Mouse (Mus musculus): ENCODE results near the gene D6Wsu163e.
A peak's percentile ranks its signal among the peaks of the same experiment; 100 is the strongest.

Gene D6Wsu163e

DNA sequence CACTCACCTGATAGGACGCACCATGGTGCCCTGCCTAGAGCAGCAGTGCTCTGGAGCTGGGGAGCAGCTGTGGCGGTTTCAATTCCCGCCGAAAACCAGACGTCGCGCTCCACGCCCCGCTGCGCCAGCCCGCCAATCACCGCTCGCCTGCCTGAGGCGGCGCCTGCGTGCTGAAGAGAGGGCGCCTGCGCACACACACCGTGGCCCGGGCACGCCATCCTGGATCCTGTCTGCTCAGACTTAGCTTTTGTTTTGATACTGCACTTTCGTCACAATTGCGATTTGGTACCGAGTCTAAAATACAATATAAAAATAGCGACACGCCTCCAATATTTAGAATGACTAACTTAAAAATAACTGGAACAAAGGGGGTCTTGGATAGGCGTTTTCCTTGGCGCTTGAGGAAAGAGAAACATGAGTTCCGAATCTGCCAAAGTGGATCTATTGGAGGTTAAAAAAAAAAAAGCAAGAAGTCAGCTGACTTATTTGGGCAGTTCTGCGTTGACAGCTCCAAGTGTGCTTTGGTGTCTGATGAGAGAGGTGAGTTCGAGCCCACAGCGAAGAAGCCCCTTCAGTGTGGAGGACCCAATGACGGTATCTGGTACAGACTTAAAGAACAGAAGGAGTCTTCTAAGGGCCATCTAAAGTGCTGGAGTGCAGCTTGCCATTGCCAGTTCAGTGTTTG, at the start of gene D6Wsu163e, which contains the start of gene Rad51ap1:
D6Wsu163e (plus strand) TSS at position 476 of the 685 bp plus-strand sequence.
Rad51ap1 (minus strand) TSS at position 101 of the 685 bp plus-strand sequence.
- peak; percentile 98 for DNase-seq (ENCODE audit: low read depth, low spot score)

DNA sequence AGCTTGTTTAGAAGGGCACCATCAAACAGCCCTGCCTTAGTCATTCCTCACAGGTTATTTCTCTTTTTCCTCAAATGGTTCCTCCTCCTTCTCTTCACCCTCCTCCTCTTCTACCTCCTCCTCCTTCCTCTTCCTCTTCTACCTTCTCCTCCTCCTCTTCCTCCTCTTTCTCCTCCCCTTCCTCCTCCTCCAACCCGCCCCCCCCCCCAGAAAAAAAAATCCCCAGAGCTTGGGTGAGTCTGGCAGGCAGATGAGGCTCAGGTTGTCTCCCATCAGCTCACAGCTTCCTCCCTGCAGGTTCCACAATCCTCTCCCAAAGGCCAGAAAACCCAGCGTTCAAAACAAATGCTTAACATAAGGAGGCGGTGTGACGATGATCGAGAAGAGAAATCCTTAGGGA, 32.4 kb upstream of the D6Wsu163e start:
- no peak for DNase-seq (ENCODE audit: low read depth, low spot score)

DNA sequence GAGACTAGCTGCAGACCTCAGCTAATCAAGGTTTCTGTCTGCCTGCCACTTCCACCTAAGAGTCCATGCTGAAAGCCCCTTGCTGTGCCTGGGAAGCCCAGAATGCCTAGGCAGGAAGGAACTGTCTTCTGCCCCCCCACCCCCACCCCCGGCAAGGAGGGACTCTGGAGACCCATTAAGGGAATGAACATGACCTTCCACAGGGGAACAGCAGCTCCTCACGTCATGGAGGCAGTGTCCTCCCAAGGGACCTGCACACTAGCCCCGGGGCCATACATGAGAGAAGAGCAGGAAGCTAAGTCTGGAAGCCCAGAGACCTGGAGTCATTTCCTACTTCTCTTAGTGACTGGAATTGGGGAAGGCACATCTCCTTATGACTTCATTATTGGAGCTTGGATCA, 31.9 kb upstream of the D6Wsu163e start:
- no peak for DNase-seq (ENCODE audit: low read depth, low spot score)

DNA sequence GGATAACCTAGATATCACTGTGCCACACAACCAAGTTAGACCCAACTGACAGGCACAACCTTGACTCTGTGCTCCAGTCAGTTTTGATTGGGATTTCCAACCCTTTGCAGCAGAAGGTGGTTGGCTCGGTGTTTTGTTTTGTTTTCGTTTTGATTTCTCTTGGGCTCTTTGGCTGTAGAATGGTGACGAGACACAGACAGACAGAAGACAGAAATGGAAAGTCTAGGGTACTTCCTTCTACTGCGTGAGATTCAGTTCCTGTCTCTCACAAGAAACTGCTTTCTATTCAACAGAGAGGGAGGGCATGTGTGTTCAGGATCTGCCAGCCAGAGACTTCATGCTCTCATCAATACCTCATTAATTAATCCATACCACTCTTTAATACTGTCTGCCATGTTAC, 29.0 kb upstream of the D6Wsu163e start:
- DNase-seq (ENCODE audit: low read depth, low spot score) = peak; percentile 37

DNA sequence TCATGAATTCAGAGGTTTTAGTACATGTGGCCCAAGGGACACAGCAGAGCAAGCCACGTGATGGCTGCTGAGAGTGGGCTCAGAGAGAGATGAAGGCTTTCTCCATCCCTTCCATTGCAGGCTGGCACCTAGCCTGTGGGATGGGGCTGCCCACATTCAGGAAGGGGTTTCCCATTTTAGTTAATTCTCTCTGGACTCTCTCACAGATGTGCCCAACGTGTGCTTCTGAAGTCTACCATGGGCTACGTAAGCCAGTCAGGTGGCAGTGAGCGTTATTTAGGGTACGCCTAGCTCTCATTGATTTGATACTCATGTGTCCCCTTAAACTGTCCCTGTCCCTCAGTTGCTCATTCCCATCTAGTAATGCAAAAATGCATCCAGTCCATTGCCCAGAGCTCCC, 24.8 kb upstream of the D6Wsu163e start:
- DNase-seq (ENCODE audit: low read depth, low spot score) = no peak

DNA sequence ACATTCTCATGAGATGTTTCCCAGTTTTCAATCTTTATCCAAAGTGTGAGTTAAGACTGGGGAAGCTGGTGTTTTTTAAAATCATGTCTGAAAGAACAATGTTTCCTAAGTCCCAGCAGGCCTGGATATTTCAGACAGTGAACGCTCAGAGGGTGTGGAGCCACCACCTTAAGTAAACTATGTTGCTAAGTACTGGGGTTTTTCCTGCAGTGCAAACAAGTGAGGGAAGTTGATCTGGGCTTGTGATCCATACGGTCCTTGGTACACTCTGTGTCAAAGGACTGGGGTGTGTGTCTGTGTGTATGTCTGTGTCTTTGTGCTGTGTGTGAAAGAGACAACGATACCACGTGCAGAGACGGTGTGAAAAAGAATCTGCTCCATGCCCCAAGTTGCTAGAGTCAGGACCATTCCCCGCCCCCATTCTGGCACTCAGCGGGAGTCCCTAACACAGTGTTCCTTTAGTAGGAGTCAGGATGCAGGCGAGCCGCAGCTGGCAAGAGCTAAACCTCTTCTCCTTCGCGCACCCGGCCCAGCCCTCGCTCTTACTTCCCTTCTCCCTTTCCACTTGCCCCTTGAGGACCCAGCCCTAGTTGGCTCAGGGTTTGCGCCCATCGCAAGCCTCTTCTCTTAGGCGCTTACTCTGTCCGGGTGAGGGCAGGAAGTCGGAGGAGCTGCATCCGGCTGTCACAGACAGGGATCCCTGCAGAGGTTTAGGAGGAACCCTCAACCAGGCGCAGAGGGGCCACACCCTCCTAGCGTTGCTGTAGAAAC, 18.5 kb upstream of the D6Wsu163e start, which contains the start of gene Dyrk4:
Dyrk4 (minus strand) TSS at position 729 of the 771 bp plus-strand sequence.
- DNase-seq (ENCODE audit: low read depth, low spot score) = peak; percentile 24

DNA sequence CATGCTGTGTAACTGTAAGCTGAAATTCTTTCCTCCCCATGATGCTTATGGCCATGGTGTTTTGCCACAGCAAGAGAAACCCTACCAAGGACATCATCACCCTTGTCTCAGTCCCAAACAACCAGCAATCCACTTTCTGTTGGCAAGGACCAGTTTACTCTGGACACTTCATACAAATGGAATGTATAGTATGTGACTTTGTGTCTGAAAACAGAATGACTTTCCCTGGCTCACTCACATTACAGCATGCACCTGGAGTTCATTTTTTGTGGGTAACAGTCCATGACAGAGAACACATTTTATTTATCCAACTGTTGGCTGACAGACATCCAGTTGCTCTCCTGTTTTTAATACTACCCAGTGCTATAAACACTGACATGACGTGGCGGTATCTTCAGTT, 6.9 kb upstream of the D6Wsu163e start:
- no peak for DNase-seq (ENCODE audit: low read depth, low spot score)

DNA sequence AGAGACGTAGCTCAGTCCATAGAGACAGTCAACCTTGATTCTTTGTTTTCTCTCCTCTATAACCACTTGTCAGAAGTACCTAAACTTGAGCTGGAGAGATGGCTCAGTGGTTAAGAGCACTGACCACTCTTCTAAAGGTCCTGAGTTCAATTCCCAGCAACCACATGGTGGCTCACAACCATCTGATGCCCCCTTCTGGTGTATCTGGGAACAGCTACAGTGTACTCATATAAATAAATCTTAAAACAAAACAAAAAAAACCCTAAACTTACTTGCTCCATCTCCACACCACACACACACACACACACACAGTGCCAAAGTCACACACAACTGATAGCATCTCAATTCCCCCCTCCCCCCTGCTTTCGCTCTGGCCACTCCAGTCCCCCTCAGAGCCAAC, 1.7 kb upstream of the D6Wsu163e start:
- DNase-seq (ENCODE audit: low read depth, low spot score) = peak; percentile 40

DNA sequence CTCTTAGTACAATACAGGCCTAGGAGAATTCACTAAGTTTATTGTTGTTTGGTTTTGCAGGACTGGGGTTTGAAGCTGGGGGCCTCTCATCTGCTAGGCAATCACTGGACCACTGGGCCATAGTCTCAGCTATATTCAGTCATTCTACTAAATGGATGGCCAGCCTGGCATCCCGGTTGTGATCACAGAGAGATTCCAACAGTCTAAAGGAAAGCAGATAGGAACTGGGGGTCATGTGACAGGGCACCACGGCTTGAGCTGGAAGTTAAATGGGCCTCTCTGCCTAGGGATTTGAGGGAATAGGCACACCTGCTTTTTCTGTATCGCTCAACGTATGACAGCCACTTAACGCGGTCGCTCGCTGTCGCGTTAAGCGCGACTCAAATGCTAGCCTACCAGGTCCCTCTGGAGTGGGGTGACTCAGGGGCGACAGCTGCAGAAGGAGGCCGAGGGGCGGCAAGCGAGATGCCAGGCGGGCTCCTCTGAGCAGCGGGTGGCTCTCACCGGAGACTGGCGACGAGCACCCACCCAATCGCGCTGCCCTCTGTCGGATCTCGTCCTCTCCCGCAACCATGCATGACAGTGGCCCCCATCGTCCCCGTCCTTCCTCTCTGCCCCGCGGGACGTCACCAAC, 792 bp upstream of the D6Wsu163e start:
- DNase-seq (ENCODE audit: low read depth, low spot score) = no peak

DNA sequence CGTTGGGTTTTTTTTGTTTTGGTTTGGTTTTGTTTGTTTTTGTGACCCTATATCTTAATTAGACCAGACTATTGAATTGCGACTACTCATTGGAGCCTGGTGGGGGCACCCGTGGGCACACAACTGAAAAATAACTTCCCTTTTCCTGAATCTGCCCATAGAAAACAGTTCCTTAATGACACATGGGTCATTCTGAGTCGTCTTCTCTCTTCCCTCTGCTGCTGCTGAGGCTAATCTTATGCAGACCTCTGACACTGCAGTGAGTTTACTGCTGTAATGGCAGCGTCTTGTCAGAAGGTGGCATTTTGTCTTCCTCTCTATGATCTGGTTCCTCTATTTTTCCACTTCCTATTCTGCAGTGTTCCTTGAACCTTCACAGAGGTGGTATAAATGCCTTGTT, 689 bp downstream of the D6Wsu163e start:
- DNase-seq (ENCODE audit: low read depth, low spot score) = peak; percentile 51

DNA sequence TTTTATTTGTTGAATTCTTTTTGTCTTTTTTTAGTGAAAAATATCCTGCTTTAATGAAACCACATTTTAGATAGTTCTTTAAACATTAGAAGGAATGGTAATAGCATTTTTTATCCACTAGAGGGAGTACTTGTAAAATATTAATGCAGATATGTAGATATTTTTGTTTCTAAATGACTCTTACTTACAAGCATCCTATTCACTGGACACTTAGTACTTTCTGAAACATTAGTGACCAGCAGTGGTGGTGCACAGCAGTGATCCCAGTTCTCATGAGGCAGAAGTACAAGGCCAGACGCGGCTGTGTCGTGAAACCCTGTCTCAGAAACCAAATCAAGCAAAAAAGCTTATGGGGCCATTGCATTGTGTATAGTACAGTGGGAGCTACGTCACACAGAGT, 8.6 kb downstream of the D6Wsu163e start:
- peak; percentile 19 for DNase-seq (ENCODE audit: low read depth, low spot score)

DNA sequence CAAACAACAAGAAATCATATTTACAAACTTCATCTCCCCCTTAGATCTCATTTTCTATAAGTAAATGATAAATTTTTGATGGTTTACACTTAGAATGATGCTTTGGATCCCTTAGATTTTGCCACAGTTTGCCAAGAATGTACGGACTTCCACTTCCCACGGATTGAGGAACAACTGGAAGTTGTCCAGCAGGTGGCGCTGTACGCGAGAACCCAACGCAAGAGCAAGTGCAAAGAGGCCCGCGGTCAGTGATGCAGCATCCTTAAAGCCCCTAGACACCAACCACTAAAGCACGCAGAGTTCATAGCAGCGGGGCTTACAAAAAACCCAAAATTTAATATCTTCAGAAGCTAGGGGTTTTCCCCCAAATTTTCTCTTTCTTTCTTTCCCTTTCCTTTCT, 16.0 kb downstream of the D6Wsu163e start:
- DNase-seq (ENCODE audit: low read depth, low spot score) = peak; percentile 87

DNA sequence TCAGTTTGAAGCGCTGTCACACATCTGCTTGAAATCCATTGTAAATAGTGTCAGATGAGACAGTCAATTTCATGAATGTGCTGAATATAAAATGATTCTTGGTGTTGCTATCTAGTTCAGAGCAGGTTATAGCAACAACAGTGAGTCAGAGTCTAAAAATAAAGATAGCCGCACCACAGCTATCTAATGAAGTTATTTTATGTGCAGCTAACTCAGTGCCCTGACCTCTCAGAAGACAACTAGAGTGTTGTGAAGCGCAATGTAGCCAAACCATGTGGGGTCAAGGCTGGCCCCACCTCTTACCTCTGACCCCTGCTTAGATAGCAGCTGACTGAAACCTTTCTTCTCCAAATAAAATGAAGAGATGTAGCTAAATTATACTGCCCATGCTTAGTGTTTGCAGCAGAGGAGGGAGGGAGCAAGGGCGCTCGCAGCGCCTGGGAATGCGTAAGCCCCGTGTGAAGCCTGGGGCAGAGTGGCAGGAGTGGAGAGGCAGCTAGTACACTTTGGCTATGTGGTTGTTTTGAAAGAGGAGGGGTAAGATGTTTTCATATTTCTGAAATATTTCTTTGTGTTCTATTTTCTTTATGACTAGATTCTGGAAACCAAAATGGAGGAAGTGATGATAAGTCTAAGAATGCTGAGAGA, 21.7 kb downstream of the D6Wsu163e start:
- no peak for DNase-seq (ENCODE audit: low read depth, low spot score)

DNA sequence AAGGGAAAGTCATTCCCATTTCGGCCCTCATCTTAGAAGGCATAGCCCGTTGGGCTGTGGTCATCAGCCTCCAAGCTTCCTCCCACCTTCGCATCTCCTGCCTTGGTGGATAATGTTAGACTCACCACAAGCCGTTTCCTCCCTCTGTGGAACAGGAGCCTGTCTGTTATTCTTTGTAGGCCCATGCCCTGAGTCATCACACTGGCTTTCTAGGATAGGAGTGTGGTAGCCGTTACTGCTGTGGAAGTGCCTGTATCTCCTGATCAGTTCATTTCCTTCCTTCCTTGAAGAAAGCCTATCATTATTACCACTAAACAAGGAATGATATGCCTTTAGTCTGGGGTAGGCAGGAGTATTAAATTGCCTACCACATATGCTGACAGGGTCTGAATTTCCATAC, 22.9 kb downstream of the D6Wsu163e start:
- no peak for DNase-seq (ENCODE audit: low read depth, low spot score)

DNA sequence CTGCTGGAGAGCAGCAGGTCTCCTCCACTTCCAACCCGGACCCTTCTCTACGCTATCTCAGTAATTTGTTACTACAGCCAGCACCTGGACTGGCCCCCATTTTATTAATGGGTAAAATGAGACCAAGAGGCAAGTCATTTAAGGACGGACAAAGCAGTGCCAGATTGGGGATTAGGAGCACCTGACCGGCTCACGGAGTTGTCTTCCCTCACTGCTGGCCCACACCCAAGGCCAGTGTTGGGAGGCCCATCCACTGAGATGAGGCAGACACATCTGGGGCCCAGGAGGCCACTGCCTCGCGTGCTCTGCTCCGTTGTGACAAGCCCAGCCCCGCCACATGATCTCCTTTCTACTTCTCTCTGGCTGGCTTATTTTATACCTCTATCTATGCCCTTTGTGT, 23.7 kb downstream of the D6Wsu163e start:
- no peak for DNase-seq (ENCODE audit: low read depth, low spot score)

DNA sequence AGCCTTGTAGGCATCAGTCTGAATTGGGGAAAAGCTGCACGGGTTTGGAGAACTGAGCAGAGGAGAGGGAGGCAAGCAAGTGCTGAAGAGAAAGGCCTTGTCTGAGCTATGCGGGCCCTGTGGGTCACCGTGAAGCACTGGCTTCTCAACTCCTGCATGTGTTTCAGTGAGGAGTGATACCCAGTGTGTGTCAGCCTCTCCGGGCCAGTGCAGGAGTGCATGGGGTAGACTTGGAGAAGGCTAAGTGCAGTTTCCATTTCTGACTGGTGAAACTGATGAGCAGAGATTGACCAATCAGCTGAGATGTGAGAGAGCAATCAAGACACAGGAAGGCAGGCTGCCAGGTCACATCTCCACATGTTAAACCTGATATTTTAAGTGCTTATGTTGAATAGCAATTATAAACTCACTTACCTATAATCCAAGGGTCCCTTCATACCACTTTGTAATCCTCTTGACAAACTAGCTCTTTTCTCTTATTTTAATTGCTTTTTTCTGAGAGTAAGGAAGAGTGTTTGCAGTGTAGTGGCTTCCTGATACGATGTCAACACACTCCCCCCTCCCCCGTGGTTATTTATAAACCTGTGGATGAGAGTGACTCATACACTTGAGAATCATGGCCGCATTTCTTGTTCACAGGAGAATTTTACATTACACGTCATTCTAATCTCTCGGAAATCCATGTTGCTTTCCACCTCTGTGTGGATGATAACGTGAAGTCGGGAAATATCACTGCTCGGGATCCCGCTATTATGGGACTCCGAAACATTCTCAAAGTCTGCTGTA, 26.7 kb downstream of the D6Wsu163e start:
- no peak for DNase-seq (ENCODE audit: low read depth, low spot score)

DNA sequence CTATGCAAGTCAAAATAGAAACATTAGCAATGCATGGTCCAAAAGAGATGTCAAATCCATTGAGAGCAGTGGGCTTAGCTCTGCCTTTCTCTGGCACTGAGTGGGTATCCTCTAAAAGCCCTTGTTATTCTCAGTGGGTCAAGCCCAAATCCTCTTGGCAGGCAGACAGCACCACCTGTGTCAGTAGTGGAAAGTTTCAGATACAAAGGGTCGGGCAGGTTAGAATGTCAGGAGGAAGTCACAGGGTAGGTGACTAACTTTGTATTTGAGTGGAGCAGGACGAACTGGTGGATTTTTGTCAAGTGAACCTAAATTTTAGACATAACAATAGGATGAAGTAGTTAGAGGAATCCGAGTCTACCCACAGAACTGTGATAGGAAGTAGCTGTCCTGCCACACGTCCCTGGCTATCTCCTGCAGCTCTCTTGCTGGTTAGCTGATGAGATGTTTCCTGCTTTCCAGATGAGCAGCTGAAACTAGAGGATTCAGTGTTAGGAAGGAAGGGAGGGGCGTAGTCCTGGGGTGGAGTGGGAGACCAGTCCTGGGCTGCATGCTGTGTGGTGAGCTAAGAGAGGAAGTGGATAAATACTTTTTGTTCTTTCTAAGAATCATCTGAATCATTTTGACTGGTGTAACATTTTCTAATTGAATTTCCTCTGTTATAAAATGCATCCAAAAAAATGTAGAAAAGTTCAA, 41.9 kb downstream of the D6Wsu163e start:
- no peak for DNase-seq (ENCODE audit: low read depth, low spot score)

DNA sequence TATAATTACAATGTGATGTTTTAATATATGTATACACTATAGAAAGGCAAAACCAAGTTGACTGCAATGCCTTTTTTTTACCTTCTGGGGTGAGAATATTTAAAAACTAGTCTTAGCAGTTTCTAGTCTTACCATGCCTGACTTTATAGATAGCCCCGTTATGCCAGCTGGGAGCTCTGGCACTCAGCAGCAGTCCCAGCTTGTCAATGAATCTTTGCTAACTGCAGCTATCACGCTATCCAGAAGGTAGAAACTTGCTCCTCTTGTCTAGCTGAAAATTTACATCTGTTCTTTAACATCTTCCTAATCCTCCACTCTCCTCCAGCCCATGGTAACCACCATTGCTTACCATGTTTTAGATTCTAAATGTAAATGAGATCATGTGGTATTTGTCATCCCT, 53.9 kb downstream of the D6Wsu163e start:
- no peak for DNase-seq (ENCODE audit: low read depth, low spot score)

DNA sequence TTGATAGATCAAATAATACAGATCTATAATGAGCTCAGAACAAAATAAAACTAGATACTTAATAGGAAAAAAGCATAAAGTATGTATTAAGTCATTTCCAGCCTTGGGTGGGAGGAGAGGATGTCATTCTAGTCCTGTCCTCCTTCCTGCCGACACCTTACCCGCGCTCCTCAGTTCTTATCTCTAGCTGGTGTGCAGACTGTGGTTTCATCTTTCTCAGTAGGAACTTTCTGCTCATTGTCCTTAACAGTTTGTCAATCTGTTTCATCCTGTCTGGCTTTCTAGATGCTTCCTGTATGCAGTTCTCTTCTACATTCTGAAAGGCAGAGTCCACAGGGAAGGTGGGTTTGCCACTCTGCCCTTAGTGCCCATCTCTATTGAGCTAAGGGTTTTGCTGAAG, 55.7 kb downstream of the D6Wsu163e start:
- peak; percentile 13 for DNase-seq (ENCODE audit: low read depth, low spot score)

DNA sequence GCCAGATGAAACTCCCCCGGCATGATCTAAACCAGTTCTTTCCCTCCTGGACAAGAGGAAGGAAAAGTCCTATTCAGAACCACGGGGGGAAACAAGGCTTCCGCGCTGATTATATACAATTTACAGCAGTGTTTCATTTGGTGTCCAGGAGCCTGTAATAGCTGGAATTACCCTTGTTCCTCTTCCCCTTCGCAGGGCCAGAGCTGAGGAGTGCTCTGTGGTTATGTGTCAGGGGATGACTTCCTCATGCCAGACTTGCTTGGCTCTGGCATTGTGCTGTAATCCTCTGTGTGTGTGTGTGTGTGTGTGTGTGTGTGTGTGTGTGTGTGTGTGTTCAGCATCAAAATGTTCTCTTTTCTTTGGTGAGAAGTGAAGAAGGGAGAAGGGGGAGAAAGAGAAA, 56.6 kb downstream of the D6Wsu163e start:
- no peak for DNase-seq (ENCODE audit: low read depth, low spot score)

DNA sequence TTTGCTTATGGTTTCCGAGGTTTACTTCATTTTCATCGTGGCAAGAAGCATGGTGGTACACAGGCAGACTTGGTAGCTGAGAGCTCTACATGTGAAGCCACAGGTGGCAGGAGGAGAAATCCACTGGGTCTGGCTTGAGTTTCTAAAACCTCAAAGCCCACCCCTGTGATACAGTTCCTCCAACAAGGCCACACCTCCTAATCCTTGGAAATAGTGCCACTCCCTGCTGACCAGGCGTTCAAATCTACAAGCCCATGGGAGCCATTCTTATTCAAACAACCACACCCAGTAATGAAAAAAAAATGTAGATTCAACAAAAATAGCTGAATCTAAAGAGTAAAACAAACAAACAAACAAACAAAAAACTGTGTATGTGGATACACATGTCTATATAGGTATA, 65.9 kb downstream of the D6Wsu163e start:
- DNase-seq (ENCODE audit: low read depth, low spot score) = no peak

All from CD4-positive, CD25-positive, alpha-beta regulatory T cell, adult 2 months (primary cell).